Mouse (Mus musculus) limb, embryonic 13.5 days (tissue): ENCODE data around the gene Brd1. TPM values are rescaled to one million over a fixed set of nuclear protein-coding genes. Genes with fewer than 3 reads are reported as not detected.
"Not testable (repeated sequence)": the region's sequence is repeated elsewhere in the genome, so short reads cannot be mapped to it uniquely, and the experiment has no call there.

Experiments
- ATAC-seq: fragments of 200-750 bp; cut with Nextera tagmentation; 2 replicates; pipeline ENCODE4 v1.8.0; 2017; ENCODE audit warnings: low read depth, moderate number of reproducible peaks, moderate TSS enrichment; ENCODE audit not compliant: low FRiP score
- H3K27ac ChIP-seq: fragments of 300-500 bp; sonication (generic); 2 replicates; pipeline ENCODE4 v1.5.1; 2015; ENCODE audit warnings: inconsistent platforms, mild to moderate bottlenecking, moderate library complexity
- H3K27me3 ChIP-seq: fragments of 300-500 bp; sonication (generic); 2 replicates; pipeline ENCODE4 v1.6.1; 2015; ENCODE audit warnings: mild to moderate bottlenecking, inconsistent platforms
- H3K36me3 ChIP-seq: fragments of 300-500 bp; sonication (generic); 2 replicates; pipeline ENCODE4 v1.6.1; 2015; ENCODE audit warnings: inconsistent platforms, mild to moderate bottlenecking, moderate library complexity
- H3K4me1 ChIP-seq: fragments of 300-500 bp; sonication (generic); 2 replicates; pipeline ENCODE4 v1.6.1; 2015; ENCODE audit warnings: inconsistent platforms
- H3K4me2 ChIP-seq: fragments of 300-500 bp; sonication (generic); replicated peaks from 2 replicates; pipeline ENCODE4 v1.6.1; 2015; ENCODE audit warnings: inconsistent platforms, mild to moderate bottlenecking, moderate library complexity
- H3K4me3 ChIP-seq: fragments of 300-500 bp; sonication (generic); 2 replicates; pipeline ENCODE4 v1.5.1; 2015; ENCODE audit warnings: moderate library complexity, mild to moderate bottlenecking, inconsistent platforms
- H3K9ac ChIP-seq: fragments of 300-500 bp; sonication (generic); 2 replicates; pipeline ENCODE4 v1.6.1; 2015; ENCODE audit warnings: mild to moderate bottlenecking, inconsistent platforms
- H3K9me3 ChIP-seq: fragments of 300-500 bp; sonication (generic); 2 replicates; pipeline ENCODE4 v1.6.1; 2016; ENCODE audit warnings: inconsistent platforms
- WGBS: fragments of 180-500 bp; shearing (Covaris S2); methylation state at CpG from one replicate; pipeline ENCODE4 v1.1.7; 2015; 5-methylcytosine and 5-hydroxymethylcytosine counted together
- polyA plus RNA-seq: library from polyadenylated mRNA; unstranded; fragments of >200 nt; fragmentation: Nextera tagmentation; extraction: Ambion mirVana; gene quantifications from 2 replicates; pipeline ENCODE4 v1.2.1, GENCODE M21; 2015

Brd1 gene
- polyA plus RNA-seq, 1 experiment from 2014 or later: 25.6 TPM

DNA sequence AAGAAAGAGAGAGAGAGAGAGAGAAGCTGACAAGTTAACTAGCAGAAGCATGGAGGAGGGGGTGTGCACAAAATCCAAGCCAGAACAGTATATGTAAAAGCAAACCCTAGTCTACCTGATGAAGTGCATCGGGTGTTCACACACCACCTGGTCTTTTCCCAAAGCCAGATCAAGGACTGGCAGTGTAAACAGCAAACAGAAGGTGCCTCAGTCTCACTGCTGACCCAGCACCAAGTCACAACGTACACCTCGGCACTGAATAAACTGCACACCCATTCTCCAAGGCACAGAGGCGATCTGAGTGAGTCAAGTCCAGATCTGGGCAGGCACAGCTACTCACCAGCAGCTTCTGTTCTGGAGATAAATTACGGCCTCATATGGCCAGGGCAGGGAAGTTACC lies 9.0 kb downstream of the Brd1 start:
- peaks cover 90% of the 10 kb centered on the region for H3K36me3 ChIP-seq

DNA sequence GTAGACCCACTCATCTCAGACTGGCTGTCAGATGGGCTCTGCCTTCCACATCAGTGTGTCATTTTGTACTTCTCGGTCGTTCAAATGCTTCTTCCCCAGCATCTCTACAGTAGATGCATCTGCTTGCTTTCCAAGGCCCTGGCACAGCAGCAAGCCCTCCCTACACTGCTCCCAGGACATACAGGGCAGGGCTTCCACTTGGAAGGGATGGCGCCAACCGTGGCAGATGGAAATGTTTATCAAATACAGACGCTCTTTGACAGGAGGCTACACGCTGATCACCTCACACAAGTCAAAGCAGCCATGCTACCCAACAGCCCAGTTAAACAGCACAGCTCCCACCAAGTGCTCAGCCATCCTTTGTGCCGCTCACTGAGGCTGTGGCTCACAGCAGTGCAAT lies 9.7 kb downstream of the Brd1 start:
- 76% methylated on average over 7 of the region's 7 CpGs for WGBS
- Histone ChIP-seq H3K9ac (no peak overlapping the region), H3K36me3 (peaks cover 88% of the 10 kb centered on the region), H3K4me1 (no peaks in the 10 kb centered on the region), H3K4me2 (no peak overlapping the region), H3K27me3 (no peaks in the 10 kb centered on the region), H3K27ac (no peak overlapping the region), H3K9me3 (no peaks in the 10 kb centered on the region), H3K4me3 (no peak overlapping the region)
- ATAC-seq: no peak

More for the DNA sequence above, 9.0 kb downstream of the Brd1 start:
- no peak overlapping the region for H3K4me2 ChIP-seq
- no peak overlapping the region for H3K27ac ChIP-seq
- H3K4me3 ChIP-seq: no peak overlapping the region
- ATAC-seq: no peak
- H3K9ac ChIP-seq: no peak overlapping the region
- H3K9me3 ChIP-seq: no peaks in the 10 kb centered on the region
- WGBS: 85% methylated on average over 5 of the region's 5 CpGs
- H3K27me3 ChIP-seq: no peaks in the 10 kb centered on the region
- H3K4me1 ChIP-seq: no peaks in the 10 kb centered on the region

GRCm38 (mm10) chr15:88723205-88723604 lies 10.8 kb downstream of the Brd1 start:
- Histone ChIP-seq H3K9me3 (no peaks in the 10 kb centered on the region), H3K27ac (no peak overlapping the region), H3K4me1 (no peaks in the 10 kb centered on the region; the same call in 1 of the 2 replicates), H3K36me3 (peaks cover 88% of the 10 kb centered on the region), H3K4me2 (no peak overlapping the region), H3K4me3 (no peak overlapping the region), H3K27me3 (no peaks in the 10 kb centered on the region), H3K9ac (no peak overlapping the region)
- WGBS: 86% methylated on average over 6 of the region's 6 CpGs
- ATAC-seq: no peak

DNA sequence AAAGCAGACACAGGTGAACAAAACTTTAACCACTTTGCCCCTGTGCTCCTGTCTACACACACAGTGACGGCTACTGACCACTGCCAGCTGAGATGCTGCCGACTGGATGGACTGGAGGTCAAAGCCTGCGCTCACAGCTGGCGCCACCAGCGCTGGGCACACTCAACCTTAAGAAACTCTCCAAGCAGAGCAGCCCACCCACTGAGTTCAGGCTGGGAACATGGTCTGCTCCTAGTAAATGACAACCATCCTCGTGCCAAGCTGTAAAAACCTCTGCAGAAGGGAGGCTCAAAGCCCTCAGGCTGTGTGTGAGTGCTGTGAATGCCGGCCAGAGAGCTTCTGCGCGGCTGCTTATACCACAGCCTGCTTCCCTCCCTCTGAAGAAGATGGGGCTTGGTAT lies 16.8 kb downstream of the Brd1 start:
- no peak overlapping the region for H3K27ac ChIP-seq
- no peak overlapping the region for H3K4me3 ChIP-seq
- H3K4me2 ChIP-seq: no peak overlapping the region
- no peak for ATAC-seq
- no peaks in the 10 kb centered on the region for H3K9me3 ChIP-seq
- H3K4me1 ChIP-seq: peaks cover 8% of the 10 kb centered on the region
- peaks cover 98% of the 10 kb centered on the region for H3K36me3 ChIP-seq
- WGBS: 51% methylated on average over 9 of the region's 9 CpGs
- no peaks in the 10 kb centered on the region for H3K27me3 ChIP-seq
- H3K9ac ChIP-seq: no peak overlapping the region

DNA sequence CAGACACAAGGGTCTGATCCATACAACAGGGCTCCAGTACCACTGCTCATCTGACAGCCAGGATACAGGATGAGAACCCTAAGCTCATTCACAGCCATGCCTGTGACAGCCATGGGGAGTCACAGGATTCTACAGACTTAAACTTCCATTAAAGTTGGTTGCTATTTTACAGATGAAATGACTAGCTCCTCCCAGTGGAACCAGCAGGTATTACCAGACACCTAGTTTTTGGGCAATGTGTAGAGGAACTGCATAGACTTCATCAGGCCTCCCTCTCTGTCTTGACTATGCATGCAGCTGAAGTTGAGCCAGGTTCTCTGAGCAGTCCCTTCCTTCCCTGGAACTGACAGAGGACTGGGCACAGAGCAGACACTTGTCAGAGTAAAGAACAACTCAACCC lies 17.7 kb downstream of the Brd1 start:
- no peaks in the 10 kb centered on the region for H3K27me3 ChIP-seq
- H3K4me2 ChIP-seq: no peak overlapping the region
- no peak for ATAC-seq
- H3K36me3 ChIP-seq: peaks cover 98% of the 10 kb centered on the region
- H3K4me3 ChIP-seq: no peak overlapping the region
- H3K27ac ChIP-seq: no peak overlapping the region
- peaks cover 8% of the 10 kb centered on the region for H3K4me1 ChIP-seq
- H3K9ac ChIP-seq: no peak overlapping the region
- H3K9me3 ChIP-seq: no peaks in the 10 kb centered on the region

DNA sequence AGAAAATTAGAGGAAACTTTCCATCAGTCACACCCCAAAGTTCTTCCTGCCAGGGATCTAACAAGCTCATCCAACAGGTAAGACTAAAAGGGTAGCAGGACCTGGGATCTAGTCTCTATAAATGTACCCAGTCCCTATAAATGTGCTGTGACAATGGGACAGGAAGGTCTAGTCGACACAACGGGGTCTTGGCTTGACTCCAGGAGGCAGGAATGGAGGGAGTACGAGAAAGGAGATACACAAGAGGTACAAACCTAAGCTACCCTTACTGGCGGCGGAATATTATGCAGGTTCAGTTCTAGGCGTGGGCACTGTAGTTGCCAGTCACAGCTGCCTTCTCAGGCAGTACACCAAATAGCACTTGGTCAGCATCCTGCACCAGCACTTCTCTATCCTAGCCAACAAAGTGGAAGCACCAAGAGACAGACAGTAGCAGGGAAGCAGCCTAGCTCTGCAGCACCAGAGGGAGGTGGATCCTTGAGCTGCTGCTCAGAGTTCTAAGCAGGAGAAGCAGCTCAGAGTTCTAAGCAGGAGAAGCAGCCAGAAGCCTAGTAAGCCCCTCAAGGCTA lies 19.9 kb downstream of the Brd1 start:
- Histone ChIP-seq H3K4me2 (no peak overlapping the region), H3K27ac (no peak overlapping the region), H3K9ac (no peak overlapping the region), H3K9me3 (no peaks in the 10 kb centered on the region), H3K4me3 (no peak overlapping the region), H3K4me1 (peaks cover 8% of the 10 kb centered on the region), H3K27me3 (no peaks in the 10 kb centered on the region), H3K36me3 (peaks cover 100% of the 10 kb centered on the region)
- no peak for ATAC-seq
- 83% methylated on average over 6 of the region's 6 CpGs for WGBS

DNA sequence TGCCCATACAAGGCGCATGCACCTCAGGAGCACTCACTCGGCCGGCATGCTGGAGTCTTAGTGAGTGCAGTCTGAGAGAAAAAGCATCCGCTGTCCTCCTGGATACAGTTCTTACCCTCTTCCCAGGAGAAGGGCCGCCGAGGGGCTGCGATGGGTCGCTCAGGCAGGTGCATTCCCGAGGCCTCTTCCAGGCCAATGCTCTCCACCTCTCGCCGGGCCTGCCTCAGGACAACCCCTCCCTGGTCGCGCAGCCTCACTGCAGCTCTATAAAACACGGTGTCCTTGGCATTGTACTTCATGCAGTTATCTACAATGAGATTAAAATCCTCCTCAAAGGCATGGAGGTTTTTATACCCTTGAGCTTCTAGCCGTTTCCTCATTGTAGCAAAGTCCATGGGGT lies 21.5 kb downstream of the Brd1 start:
- peaks cover 100% of the 10 kb centered on the region for H3K36me3 ChIP-seq
- no peak overlapping the region for H3K27ac ChIP-seq
- no peak overlapping the region for H3K4me3 ChIP-seq
- WGBS: 92% methylated on average over 15 of the region's 15 CpGs
- H3K9ac ChIP-seq: no peak overlapping the region
- no peaks in the 10 kb centered on the region for H3K27me3 ChIP-seq
- H3K4me1 ChIP-seq: peaks cover 3% of the 10 kb centered on the region
- H3K9me3 ChIP-seq: no peaks in the 10 kb centered on the region
- no peak overlapping the region for H3K4me2 ChIP-seq
- ATAC-seq: no peak

DNA sequence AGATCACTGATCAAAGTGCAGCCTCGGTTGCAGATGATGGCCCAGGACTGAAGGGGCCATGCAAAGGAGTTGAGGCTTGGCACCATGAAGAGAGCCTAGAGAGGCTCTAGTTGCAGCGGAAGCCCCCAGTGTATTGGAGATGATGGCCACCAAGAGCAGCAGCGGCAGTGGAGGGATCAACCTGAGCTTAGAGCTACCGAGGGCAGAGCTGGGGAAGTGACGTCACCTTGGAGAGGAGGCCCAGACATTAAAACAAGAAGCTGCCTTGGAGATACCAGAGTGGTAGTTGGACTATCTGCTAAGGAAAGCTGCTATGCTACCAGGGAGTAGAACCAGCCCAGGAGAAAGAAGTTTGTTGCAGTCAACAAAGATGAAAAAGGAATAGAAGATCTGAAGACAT lies 24.2 kb downstream of the Brd1 start:
- Histone ChIP-seq H3K4me3 (no peak overlapping the region), H3K9me3 (no peaks in the 10 kb centered on the region), H3K9ac (no peak overlapping the region), H3K36me3 (peaks cover 100% of the 10 kb centered on the region), H3K27ac (no peak overlapping the region), H3K4me2 (no peak overlapping the region), H3K27me3 (no peaks in the 10 kb centered on the region), H3K4me1 (no peaks in the 10 kb centered on the region)
- 93% methylated on average over 5 of the region's 5 CpGs for WGBS
- no peak for ATAC-seq

DNA sequence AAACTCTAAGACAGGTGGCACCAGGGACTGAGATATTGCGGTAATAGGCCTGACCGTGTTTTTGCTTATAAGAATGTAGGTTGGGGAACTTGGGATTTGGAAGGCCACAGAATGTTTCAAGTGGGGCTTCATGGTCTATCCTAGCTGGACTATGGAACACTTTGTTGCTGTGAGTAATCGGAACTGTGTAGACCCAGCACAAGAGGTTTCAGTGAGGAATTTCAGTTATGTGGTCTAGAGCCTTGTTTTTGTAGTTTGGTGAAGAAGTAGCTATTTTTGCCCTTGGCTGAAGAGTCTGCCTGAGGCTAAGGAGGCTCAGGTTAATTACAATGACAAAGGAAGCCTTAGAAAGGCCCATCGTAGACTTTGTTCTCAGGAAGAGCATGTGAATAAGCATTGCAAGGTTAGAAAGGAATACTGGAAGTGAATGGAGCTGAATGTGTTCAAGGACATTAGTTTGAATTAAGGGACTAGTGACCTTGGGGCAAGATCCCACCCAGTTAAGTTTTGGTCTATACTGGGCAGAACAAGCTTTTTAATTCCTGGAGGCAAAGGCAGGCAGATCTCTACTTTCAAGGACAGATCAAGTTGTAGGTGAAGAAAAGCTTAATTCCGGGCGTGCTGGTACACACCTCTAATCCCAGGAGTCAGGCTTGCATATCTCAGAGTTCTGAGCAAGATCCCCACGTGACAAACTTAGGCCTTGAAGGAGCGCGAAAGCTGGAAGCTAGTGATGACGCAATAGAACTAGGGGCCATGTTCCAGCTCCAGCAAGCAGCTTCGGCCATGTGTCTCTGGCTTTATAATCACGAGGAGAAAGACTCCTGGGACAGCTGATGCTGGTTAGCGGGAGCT lies 25.1 kb downstream of the Brd1 start:
- Histone ChIP-seq H3K9me3 (no peaks in the 10 kb centered on the region), H3K36me3 (peaks cover 100% of the 10 kb centered on the region), H3K4me2 (no peak overlapping the region), H3K4me1 (no peaks in the 10 kb centered on the region), H3K27ac (no peak overlapping the region), H3K4me3 (no peak overlapping the region), H3K9ac (no peak overlapping the region), H3K27me3 (no peaks in the 10 kb centered on the region)
- WGBS: 90% methylated on average over 13 of the region's 13 CpGs
- ATAC-seq: no peak

DNA sequence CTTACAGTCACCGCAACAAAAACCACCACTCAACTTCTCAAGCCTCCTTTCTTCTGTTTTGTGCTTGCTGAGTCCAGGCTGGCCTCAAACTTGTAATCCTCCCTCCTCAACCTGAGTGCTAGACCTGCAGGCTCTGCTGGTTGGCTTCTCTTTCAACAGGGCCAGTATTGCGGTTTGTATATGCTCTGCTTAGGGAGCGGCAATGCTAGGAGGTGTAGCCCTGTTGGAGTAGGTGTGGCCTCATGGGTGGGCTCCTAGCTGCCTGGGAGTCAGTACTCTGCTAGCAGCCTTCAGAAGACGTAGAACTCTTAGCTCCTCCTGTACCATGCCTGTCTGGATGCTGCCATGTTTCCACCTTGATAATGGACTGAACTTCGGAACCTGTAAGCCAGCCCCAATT lies 25.8 kb downstream of the Brd1 start:
- whole genome bisulfite sequencing: 93% methylated on average over 5 of the region's 5 CpGs

GRCm38 (mm10) chr15:88706987-88707386 lies 27.0 kb downstream of the Brd1 start:
- not testable (repeated sequence) for H3K9me3 ChIP-seq
- H3K36me3 ChIP-seq: peaks cover 99% of the 10 kb centered on the region
- WGBS: 77% methylated on average over 13 of the region's 13 CpGs

More for the DNA sequence above, 25.8 kb downstream of the Brd1 start:
- H3K4me1 ChIP-seq: no peaks in the 10 kb centered on the region
- no peaks in the 10 kb centered on the region for H3K27me3 ChIP-seq
- H3K4me3 ChIP-seq: no peak overlapping the region
- H3K27ac ChIP-seq: no peak overlapping the region
- H3K9ac ChIP-seq: no peak overlapping the region
- ATAC-seq: no peak
- no peaks in the 10 kb centered on the region for H3K9me3 ChIP-seq
- H3K36me3 ChIP-seq: peaks cover 100% of the 10 kb centered on the region
- no peak overlapping the region for H3K4me2 ChIP-seq

GRCm38 (mm10) chr15:88706320-88706719 lies 27.7 kb downstream of the Brd1 start:
- H3K27me3 ChIP-seq: no peaks in the 10 kb centered on the region
- WGBS: 89% methylated on average over 6 of the region's 6 CpGs

More at GRCm38 (mm10) chr15:88706987-88707386, 27.0 kb downstream of the Brd1 start:
- H3K4me2 ChIP-seq, H3K27me3 ChIP-seq, H3K4me3 ChIP-seq, ATAC-seq, H3K9ac ChIP-seq, H3K27ac ChIP-seq, H3K4me1 ChIP-seq: not testable (repeated sequence)

More at GRCm38 (mm10) chr15:88706320-88706719, 27.7 kb downstream of the Brd1 start:
- Histone ChIP-seq H3K9ac (no peak overlapping the region), H3K4me3 (no peak overlapping the region), H3K9me3 (no peaks in the 10 kb centered on the region), H3K4me1 (no peaks in the 10 kb centered on the region), H3K4me2 (no peak overlapping the region), H3K36me3 (peaks cover 99% of the 10 kb centered on the region), H3K27ac (no peak overlapping the region)
- no peak for ATAC-seq
